Mouse (Mus musculus) mesoderm, embryonic 11.5 days (tissue): ENCODE measurements around the gene 4930447C04Rik.
A peak's percentile ranks its signal among the peaks of the same experiment; 100 is the strongest.

ENCODE experiments used
- DNase-seq: peaks from one replicate; pipeline ENCODE4 v3.0.0-alpha.2; 2012; ENCODE audit warnings: low read depth, low spot score

4930447C04Rik gene

GRCm38 (mm10) chr12:72841500-72841899 lies 99.1 kb downstream of the 4930447C04Rik start:
- DNase-seq, result no peak

GRCm38 (mm10) chr12:72837302-72837701 lies 103.3 kb downstream of the 4930447C04Rik start:
- no peak for DNase-seq

GRCm38 (mm10) chr12:72835518-72836015 lies 105.0 kb downstream of the 4930447C04Rik start:
- DNase-seq, result no peak

GRCm38 (mm10) chr12:72834773-72835517 lies 105.6 kb downstream of the 4930447C04Rik start:
- DNase-seq, result peak; percentile 39

GRCm38 (mm10) chr12:72831711-72832432 lies 108.7 kb downstream of the 4930447C04Rik start:
- peak; percentile 39 for DNase-seq
